Mouse (Mus musculus): Measurements from ENCODE around the gene Gdap1l1.

GRCm38 (mm10) chr2:163431289-163431688 is 7.0 kb upstream of the Gdap1l1 start:
- no peak for TF ChIP-seq USF1 (IDR thresholded peaks at IDR 0.05; ENCODE audit: low read depth)
- no peak for TF ChIP-seq MAX (IDR thresholded peaks at IDR 0.05; ENCODE audit: low read depth)
- TF ChIP-seq REST (IDR thresholded peaks at IDR 0.05; ENCODE audit: insufficient read depth, insufficient read length): no peak
- no peak for TF ChIP-seq POLR2A (IDR thresholded peaks at IDR 0.05; ENCODE audit: insufficient read length, low read depth)
- TF ChIP-seq POLR2AphosphoS2 (IDR thresholded peaks at IDR 0.05; ENCODE audit: insufficient read length, low read depth): no peak
- TF ChIP-seq SRF (IDR thresholded peaks at IDR 0.05; ENCODE audit: control insufficient read depth, insufficient read length, low read depth): no peak

Measured in myocyte (in vitro differentiated cells).